Mouse (Mus musculus) liver, adult 2 months (tissue): Measurements from ENCODE around the gene Vwa7.
"Not testable (repeated sequence)": the region's sequence is repeated elsewhere in the genome, so short reads cannot be mapped to it uniquely, and the experiment has no call there.

Experiments used
- CTCF ChIP-seq: fragments of 200-500 bp; IDR thresholded peaks from 2 replicates; pipeline ENCODE4 v1.5.1; 2011; ENCODE audit warnings: low read depth, low read length, control low read depth
- POLR2A ChIP-seq: fragments of 200-500 bp; IDR thresholded peaks from 2 replicates; pipeline ENCODE4 v1.6.1; 2011; ENCODE audit warnings: low read length, control low read depth; ENCODE audit not compliant: insufficient read depth; ENCODE audit errors: extremely low read depth

GRCm38 (mm10) chr17:34995192-34995591, 21.2 kb upstream of the Vwa7 start:
- not testable (repeated sequence) for TF ChIP-seq CTCF, POLR2A
